Mouse (Mus musculus) midbrain, postnatal 0 days (tissue): Measurements from ENCODE around the gene Ifng. TPM values are rescaled to one million over a fixed set of nuclear protein-coding genes. Genes with fewer than 3 reads are reported as not detected.

Source experiments
- ATAC-seq: fragments of 200-750 bp; cut with Nextera tagmentation; 2 replicates; pipeline ENCODE4 v1.8.0; 2017; ENCODE audit warnings: moderate number of reproducible peaks, mild to moderate bottlenecking, moderate TSS enrichment, moderate library complexity; ENCODE audit not compliant: low FRiP score
- DNase-seq: peaks from one replicate; pipeline ENCODE4 v3.0.0-alpha.2; 2015; ENCODE audit warnings: low spot score
- H3K27ac ChIP-seq: fragments of 300-500 bp; sonication (generic); 2 replicates; pipeline ENCODE4 v1.5.1; 2014; ENCODE audit warnings: low read depth, mild to moderate bottlenecking, low read length, mixed read lengths
- H3K27me3 ChIP-seq: fragments of 300-500 bp; sonication (generic); 2 replicates; pipeline ENCODE4 v1.6.1; 2014; ENCODE audit warnings: low read length, control low read depth, mixed read lengths; ENCODE audit not compliant: insufficient read depth
- H3K36me3 ChIP-seq: fragments of 300-500 bp; sonication (generic); 2 replicates; pipeline ENCODE4 v1.6.1; 2014; ENCODE audit warnings: low read length, control low read depth, mixed read lengths; ENCODE audit not compliant: insufficient read depth
- H3K4me1 ChIP-seq: fragments of 300-500 bp; sonication (generic); 2 replicates; pipeline ENCODE4 v1.6.1; 2014; ENCODE audit warnings: mild to moderate bottlenecking, control low read depth, antibody characterized with exemption, low read length, mixed read lengths; ENCODE audit not compliant: insufficient read depth
- H3K4me2 ChIP-seq: fragments of 300-500 bp; sonication (generic); 2 replicates; pipeline ENCODE4 v1.6.1; 2014; ENCODE audit warnings: low read depth, mild to moderate bottlenecking, low read length, mixed read lengths; ENCODE audit not compliant: poor library complexity, severe bottlenecking
- H3K4me3 ChIP-seq: fragments of 300-500 bp; sonication (generic); 2 replicates; pipeline ENCODE4 v1.5.1; 2014; ENCODE audit warnings: low read depth, mild to moderate bottlenecking, low read length, moderate library complexity
- H3K9ac ChIP-seq: fragments of 300-500 bp; sonication (generic); replicated peaks from 2 replicates; pipeline ENCODE4 v1.6.1; 2014; ENCODE audit warnings: mild to moderate bottlenecking, low read length, moderate library complexity, mixed read lengths; ENCODE audit not compliant: poor library complexity, severe bottlenecking
- H3K9me3 ChIP-seq: fragments of 300-500 bp; sonication (generic); 2 replicates; pipeline ENCODE4 v1.6.1; 2016; ENCODE audit warnings: low read length, control low read depth
- CTCF ChIP-seq: IDR thresholded peaks from 2 replicates; pipeline ENCODE4 v1.5.1; 2016; ENCODE audit warnings: antibody characterized with exemption, mild to moderate bottlenecking
- WGBS: fragments of 180-500 bp; shearing (Covaris S2); extraction: QIAGEN DNeasy Blood & Tissue Kit; methylation state at CpG from one replicate; pipeline ENCODE4 v1.1.7; 2014; 5-methylcytosine and 5-hydroxymethylcytosine counted together
- polyA plus RNA-seq: library from polyadenylated mRNA; unstranded; fragments of >200 nt; fragmentation: Nextera tagmentation; extraction: Ambion mirVana; gene quantifications from 2 replicates; pipeline ENCODE4 v1.2.1, GENCODE M21; 2015
- total RNA-seq: library from RNA; depleted of rRNA; stranded (reverse); fragments of >200 nt; gene quantifications from 2 replicates; pipeline ENCODE4 v1.2.3, GENCODE M21; 2014; rRNA removed

Ifng gene
- total and polyA plus RNA-seq, 2 experiments from 2014 or later: not detected

DNA sequence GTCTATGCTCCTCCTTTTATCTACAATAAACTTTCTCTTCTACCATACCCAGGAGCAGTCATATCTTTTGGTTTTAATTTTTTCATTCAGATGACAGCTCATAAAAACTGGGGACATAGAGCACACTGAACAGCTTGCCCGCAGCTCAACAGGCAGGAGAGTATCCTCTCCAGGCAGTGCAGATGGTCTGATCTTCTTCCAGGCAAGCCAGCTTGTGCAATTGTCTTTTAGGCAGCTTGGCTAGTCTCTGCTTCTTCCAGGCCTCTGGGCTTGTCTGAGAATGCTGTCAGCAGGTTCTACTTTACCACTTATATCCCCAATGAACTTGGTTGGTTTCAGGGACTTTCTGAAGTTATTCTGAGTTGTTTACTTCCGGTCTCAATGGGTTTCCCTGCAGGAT, 35.9 kb downstream of the Ifng start:
- no peak for TF ChIP-seq CTCF
- Histone ChIP-seq H3K27ac (no peak overlapping the region), H3K4me1 (no peaks in the 10 kb centered on the region), H3K4me2 (no peak overlapping the region), H3K4me3 (no peak overlapping the region), H3K36me3 (no peaks in the 10 kb centered on the region), H3K9me3 (no peaks in the 10 kb centered on the region), H3K27me3 (no peaks in the 10 kb centered on the region), H3K9ac (no peak overlapping the region)
- ATAC-seq: no peak
- WGBS: 84% methylated on average over 2 of the region's 2 CpGs
- DNase-seq: no peak

DNA sequence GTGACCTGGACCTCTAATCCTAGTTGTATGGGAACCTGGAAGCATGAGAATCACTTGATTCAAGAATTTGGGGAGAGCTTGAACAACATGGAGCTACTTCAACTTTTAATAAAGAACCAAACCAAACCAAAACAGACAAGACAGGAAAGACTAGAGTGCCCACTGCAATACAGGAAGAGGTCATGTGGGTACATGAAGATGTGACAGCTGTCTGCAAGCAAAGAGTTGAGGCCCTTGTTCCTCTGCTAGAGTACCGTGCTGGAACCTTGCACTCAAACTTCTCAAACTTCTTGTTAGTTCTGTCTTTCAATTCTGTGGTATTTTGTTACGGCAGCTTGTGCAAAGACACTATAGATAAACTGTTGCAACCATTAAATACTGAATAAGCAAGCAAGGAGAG, 36.5 kb downstream of the Ifng start:
- Histone ChIP-seq H3K9ac (no peak overlapping the region), H3K27ac (no peak overlapping the region), H3K4me1 (no peaks in the 10 kb centered on the region), H3K4me2 (no peak overlapping the region), H3K9me3 (no peaks in the 10 kb centered on the region), H3K4me3 (no peak overlapping the region), H3K36me3 (no peaks in the 10 kb centered on the region), H3K27me3 (no peaks in the 10 kb centered on the region)
- no peak for TF ChIP-seq CTCF
- WGBS: 80% methylated on average over 2 of the region's 2 CpGs
- no peak for ATAC-seq
- DNase-seq: no peak

DNA sequence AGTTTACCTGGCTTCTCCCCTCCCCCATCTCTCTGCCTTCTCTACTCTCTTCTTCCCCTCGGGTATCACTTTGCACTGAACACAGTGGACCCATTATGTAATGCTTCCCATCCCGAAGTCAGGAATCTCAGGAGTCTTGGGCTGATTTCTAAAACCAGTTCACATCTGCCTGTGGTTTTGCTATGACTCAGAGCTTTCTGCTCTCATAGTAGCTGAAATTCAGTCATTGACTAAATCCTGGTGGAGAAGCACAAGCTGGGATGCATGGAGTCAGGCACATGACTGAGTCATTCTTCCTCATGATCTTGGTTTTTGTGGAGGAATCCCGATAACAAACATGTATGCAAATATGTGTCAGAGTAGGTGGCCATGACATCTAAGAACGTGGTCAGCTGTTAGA, 38.4 kb downstream of the Ifng start:
- H3K27me3 ChIP-seq: no peaks in the 10 kb centered on the region
- no peak overlapping the region for H3K4me2 ChIP-seq
- no peaks in the 10 kb centered on the region for H3K9me3 ChIP-seq
- ATAC-seq (no peak), DNase-seq (no peak)
- H3K36me3 ChIP-seq: no peaks in the 10 kb centered on the region
- TF ChIP-seq CTCF: no peak
- H3K9ac ChIP-seq: no peak overlapping the region
- no peak overlapping the region for H3K4me3 ChIP-seq
- WGBS: 86% methylated on average over 4 of the region's 4 CpGs
- H3K4me1 ChIP-seq: no peaks in the 10 kb centered on the region
- H3K27ac ChIP-seq: no peak overlapping the region

GRCm38 (mm10) chr10:118480118-118480517, 39.3 kb downstream of the Ifng start:
- no peak overlapping the region for H3K4me3 ChIP-seq
- H3K27ac ChIP-seq: no peak overlapping the region
- H3K4me2 ChIP-seq: no peak overlapping the region
- H3K9ac ChIP-seq: no peak overlapping the region
- DNase-seq (no peak), ATAC-seq (no peak)
- no peaks in the 10 kb centered on the region for H3K27me3 ChIP-seq
- H3K9me3 ChIP-seq: no peaks in the 10 kb centered on the region
- no peaks in the 10 kb centered on the region for H3K4me1 ChIP-seq
- TF ChIP-seq CTCF: no peak
- 98% methylated on average over 5 of the region's 5 CpGs for WGBS
- no peaks in the 10 kb centered on the region for H3K36me3 ChIP-seq

GRCm38 (mm10) chr10:118480793-118481192, 39.9 kb downstream of the Ifng start:
- no peaks in the 10 kb centered on the region for H3K27me3 ChIP-seq
- no peak for DNase-seq
- H3K9ac ChIP-seq: no peak overlapping the region
- H3K36me3 ChIP-seq: no peaks in the 10 kb centered on the region
- no peak for TF ChIP-seq CTCF
- H3K9me3 ChIP-seq: no peaks in the 10 kb centered on the region
- no peak for ATAC-seq
- no peak overlapping the region for H3K27ac ChIP-seq
- WGBS: 85% methylated on average over 7 of the region's 7 CpGs
- no peak overlapping the region for H3K4me3 ChIP-seq
- no peaks in the 10 kb centered on the region for H3K4me1 ChIP-seq
- no peak overlapping the region for H3K4me2 ChIP-seq

- no peaks in the 10 kb centered on the region for H3K36me3 ChIP-seq
- no peak for TF ChIP-seq CTCF
- DNase-seq: no peak
- H3K4me3 ChIP-seq: no peak overlapping the region
- no peak for ATAC-seq
- no peaks in the 10 kb centered on the region for H3K27me3 ChIP-seq
- H3K27ac ChIP-seq: no peak overlapping the region
- H3K9me3 ChIP-seq: no peaks in the 10 kb centered on the region
- H3K4me1 ChIP-seq: no peaks in the 10 kb centered on the region
- no peak overlapping the region for H3K4me2 ChIP-seq
- no peak overlapping the region for H3K9ac ChIP-seq
- WGBS: 35% methylated on average over 1 of the region's 1 CpGs
Measured at GRCm38 (mm10) chr10:118494109-118494508, 53.3 kb downstream of the Ifng start.

DNA sequence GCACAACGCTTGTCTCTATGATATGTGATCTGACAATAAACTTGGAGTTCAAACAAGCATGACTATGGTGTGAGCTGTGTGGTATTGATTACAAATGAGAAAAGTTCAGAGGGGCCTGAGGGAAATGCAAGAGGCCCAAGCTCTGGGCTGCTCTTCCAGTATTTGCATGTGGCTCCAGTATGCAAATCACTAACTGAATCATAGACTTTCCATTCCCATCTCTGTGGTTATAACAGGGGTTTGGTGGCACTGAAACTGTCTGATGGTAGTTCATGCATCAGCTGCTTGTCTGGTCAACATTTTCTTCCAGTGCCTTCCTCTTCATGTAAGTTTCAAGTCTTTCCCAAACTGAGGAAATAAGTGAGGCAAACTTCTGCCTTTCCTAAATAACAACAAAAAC, 54.5 kb downstream of the Ifng start:
- Histone ChIP-seq H3K4me2 (no peak overlapping the region), H3K36me3 (no peaks in the 10 kb centered on the region), H3K27me3 (no peaks in the 10 kb centered on the region), H3K9ac (no peak overlapping the region), H3K4me1 (no peaks in the 10 kb centered on the region), H3K9me3 (no peaks in the 10 kb centered on the region), H3K4me3 (no peak overlapping the region), H3K27ac (no peak overlapping the region)
- DNase-seq (no peak), ATAC-seq (no peak)
- no peak for TF ChIP-seq CTCF
- WGBS: 81% methylated on average over 1 of the region's 1 CpGs

Other genes with a start within 250 kb of the Ifng start
- not detected in 2 replicates for gene Il22, start 236.1 kb upstream of the Ifng start, total RNA-seq
- 0.71 and 0.72 TPM in 2 replicates for gene Il22, start 236.1 kb upstream of the Ifng start, polyA plus RNA-seq
- gene Gm32717, start 200.3 kb upstream of the Ifng start, total RNA-seq: 0.11 and 0.24 TPM in 2 replicates
- gene Gm32717, start 200.3 kb upstream of the Ifng start, polyA plus RNA-seq: 0.20 TPM in 1 of 2 replicates, not detected in the other
- gene Gm32802, start 182.4 kb upstream of the Ifng start, total RNA-seq: 0.11 and 0.24 TPM in 2 replicates
- 0.20 TPM in 1 of 2 replicates, not detected in the other for gene Gm32802, start 182.4 kb upstream of the Ifng start, polyA plus RNA-seq
- 1.4 and 1.7 TPM in 2 replicates for gene Iltifb, start 146.0 kb upstream of the Ifng start, total RNA-seq
- 2.1 and 2.9 TPM in 2 replicates for gene Iltifb, start 146.0 kb upstream of the Ifng start, polyA plus RNA-seq
- gene Gm9040, start 114.1 kb upstream of the Ifng start, total RNA-seq: not detected in 2 replicates
- 0.06 TPM in 1 of 2 replicates, not detected in the other for gene Gm9040, start 114.1 kb upstream of the Ifng start, polyA plus RNA-seq
- gene Gm9044, start 108.6 kb upstream of the Ifng start, total RNA-seq: not detected in 2 replicates
- 0.06 TPM in 1 of 2 replicates, not detected in the other for gene Gm9044, start 108.6 kb upstream of the Ifng start, polyA plus RNA-seq
- gene Gm9045, start 103.2 kb upstream of the Ifng start, total RNA-seq: not detected in 2 replicates
- not detected in 2 replicates for gene Gm9045, start 103.2 kb upstream of the Ifng start, polyA plus RNA-seq
- gene Gm9046, start 97.8 kb upstream of the Ifng start, total RNA-seq: not detected in 2 replicates
- gene Gm9046, start 97.8 kb upstream of the Ifng start, polyA plus RNA-seq: not detected in 2 replicates
- not detected in 2 replicates for gene Gm9048, start 92.4 kb upstream of the Ifng start, total RNA-seq
- 0.13 TPM in 1 of 2 replicates, not detected in the other for gene Gm9048, start 92.4 kb upstream of the Ifng start, polyA plus RNA-seq
- not detected in 2 replicates for gene Gm9049, start 86.9 kb upstream of the Ifng start, total RNA-seq
- gene Gm9049, start 86.9 kb upstream of the Ifng start, polyA plus RNA-seq: not detected in 2 replicates